Mouse (Mus musculus): ENCODE data around the gene Ccdc125. TPM values are rescaled to one million over a fixed set of nuclear protein-coding genes. Genes with fewer than 3 reads are reported as not detected.
A peak's percentile ranks its signal among the peaks of the same experiment; 100 is the strongest.

The Ccdc125 gene
- polyA plus RNA-seq, 1 experiment from 2014 or later, result 5.4 TPM

DNA sequence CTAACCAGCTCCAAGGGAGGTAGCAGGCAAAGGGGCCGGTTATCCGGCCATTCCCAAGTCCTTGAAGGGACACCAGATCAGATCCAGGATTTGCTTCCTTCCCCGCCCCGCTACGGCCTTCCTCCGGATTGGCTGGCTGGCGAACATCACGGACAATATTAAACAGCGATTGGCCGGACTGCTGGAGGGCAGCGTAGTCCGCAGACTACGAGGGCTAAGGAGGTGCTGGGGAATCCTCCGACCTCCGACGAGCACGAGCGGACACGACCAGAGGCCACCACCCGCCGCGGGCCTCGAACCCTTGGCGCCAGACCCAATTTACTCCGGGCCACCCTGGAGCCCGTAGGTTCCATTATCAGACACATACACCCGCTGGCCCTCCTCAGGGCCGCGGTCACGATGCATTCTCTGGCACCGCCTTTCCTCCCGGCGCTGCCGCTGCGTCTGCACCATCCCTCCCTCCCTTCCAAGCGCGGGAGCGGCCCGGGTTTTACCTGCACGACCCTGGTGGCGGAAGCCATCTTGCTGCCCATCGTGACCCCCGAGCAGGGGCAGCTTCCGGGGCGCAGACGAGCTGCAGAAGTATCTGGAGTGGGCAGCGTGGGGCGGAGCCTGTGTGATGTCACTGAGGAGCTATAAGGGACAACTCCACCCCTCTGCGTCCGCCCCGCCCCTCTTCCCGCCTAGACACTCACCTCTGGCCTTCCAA, 74.7 kb downstream of the Ccdc125 start, which contains the start of gene Mrps36:
Gene Mrps36, minus strand, starts transcription at position 624 of the 709 bp plus-strand sequence.
- WGBS, result under 1% methylated on average over 52 of the region's 52 CpGs

GRCm38 (mm10) chr13:100746090-100746489, 76.6 kb downstream of the Ccdc125 start:
- H3K9me3 ChIP-seq, result no peaks in the 10 kb centered on the region
- H3K4me3 ChIP-seq (replicated peaks), result no peak overlapping the region
- WGBS, result 83% methylated on average over 3 of the region's 3 CpGs
- no peak overlapping the region for H3K4me2 ChIP-seq
- H3K4me1 ChIP-seq (replicated peaks), result peaks cover 4% of the 10 kb centered on the region
- H3K36me3 ChIP-seq, result no peaks in the 10 kb centered on the region
- H3K27me3 ChIP-seq, result no peaks in the 10 kb centered on the region
- H3K27ac ChIP-seq, result no peak overlapping the region
- no peak for ATAC-seq (ENCODE audit: insufficient number of reproducible peaks, insufficient read depth, low FRiP score, low TSS enrichment, low read depth)
- H3K9ac ChIP-seq (replicated peaks), result no peak overlapping the region

More for the DNA sequence above, 74.7 kb downstream of the Ccdc125 start, which contains the start of gene Mrps36:
- Histone ChIP-seq H3K27me3 (no peaks in the 10 kb centered on the region), H3K4me3 (replicated peaks) (peak within 1 kb of the TSS; percentile 66), H3K4me2 (peak within 1 kb of the TSS; percentile 66), H3K27ac (peak within 1 kb of the TSS; percentile 91), H3K36me3 (peaks cover 5% of the 10 kb centered on the region; the same call in 1 of the 2 replicates), H3K9me3 (no peaks in the 10 kb centered on the region), H3K9ac (replicated peaks) (peak within 1 kb of the TSS; percentile 73), H3K4me1 (replicated peaks) (peaks cover 4% of the 10 kb centered on the region)
- ATAC-seq (ENCODE audit: insufficient number of reproducible peaks, insufficient read depth, low FRiP score, low TSS enrichment, low read depth), result peak; percentile 95

Other genes with a start within 250 kb of the Ccdc125 start
- gene Naip1, start 216.8 kb upstream of the Ccdc125 start, polyA plus RNA-seq (2016; fragmentation: Nextera tagmentation; extraction: Ambion mirVana), result not detected in 2 replicates
- 84.5 and 93.5 TPM in 2 replicates for gene Gtf2h2, start 177.1 kb upstream of the Ccdc125 start, polyA plus RNA-seq (2016; fragmentation: Nextera tagmentation; extraction: Ambion mirVana)
- 1.6 and 2.0 TPM in 2 replicates for gene Ocln, start 117.0 kb upstream of the Ccdc125 start, polyA plus RNA-seq (2016; fragmentation: Nextera tagmentation; extraction: Ambion mirVana)
- gene Marveld2, start 52.7 kb upstream of the Ccdc125 start, polyA plus RNA-seq (2016; fragmentation: Nextera tagmentation; extraction: Ambion mirVana), result 2.9 and 3.4 TPM in 2 replicates
- 281 and 291 TPM in 2 replicates for gene Ak6, start 18.7 kb upstream of the Ccdc125 start, polyA plus RNA-seq (2016; fragmentation: Nextera tagmentation; extraction: Ambion mirVana)
- 28.6 and 28.8 TPM in 2 replicates for gene Rad17, start 18.7 kb upstream of the Ccdc125 start, polyA plus RNA-seq (2016; fragmentation: Nextera tagmentation; extraction: Ambion mirVana)
- gene Taf9, start 18.1 kb upstream of the Ccdc125 start, polyA plus RNA-seq (2016; fragmentation: Nextera tagmentation; extraction: Ambion mirVana), result 17.3 and 27.3 TPM in 2 replicates
- 107 TPM in 2 replicates for gene Cdk7, start 61.2 kb downstream of the Ccdc125 start, polyA plus RNA-seq (2016; fragmentation: Nextera tagmentation; extraction: Ambion mirVana)
- gene Mrps36, start 74.9 kb downstream of the Ccdc125 start, polyA plus RNA-seq (2016; fragmentation: Nextera tagmentation; extraction: Ambion mirVana), result 112 TPM in 2 replicates
- gene Cenph, start 106.2 kb downstream of the Ccdc125 start, polyA plus RNA-seq (2016; fragmentation: Nextera tagmentation; extraction: Ambion mirVana), result 55.2 and 60.7 TPM in 2 replicates
- 300 and 302 TPM in 2 replicates for gene Ccnb1, start 116.9 kb downstream of the Ccdc125 start, polyA plus RNA-seq (2016; fragmentation: Nextera tagmentation; extraction: Ambion mirVana)
- 54.7 and 55.5 TPM in 2 replicates for gene Slc30a5, start 163.7 kb downstream of the Ccdc125 start, polyA plus RNA-seq (2016; fragmentation: Nextera tagmentation; extraction: Ambion mirVana)

All from limb, embryonic 12.5 days (tissue).